Mouse (Mus musculus): Measurements from ENCODE around the gene Gm20605.

GRCm38 (mm10) chr5:137656977-137657376 lies 28.0 kb downstream of the Gm20605 start:
- no peak for TF ChIP-seq POLR2A (IDR thresholded peaks at IDR 0.05; ENCODE audit: low read depth, low read length)
- TF ChIP-seq CTCF (IDR thresholded peaks at IDR 0.05; ENCODE audit: borderline replicate concordance, insufficient read depth, low read length): peak; percentile 47; the same call in 1 of the 2 replicates
